Mouse (Mus musculus): Measurements from ENCODE around the gene Spata5. TPM values are rescaled to one million over a fixed set of nuclear protein-coding genes. Genes with fewer than 3 reads are reported as not detected.

The Spata5 gene
- polyA plus RNA-seq, 1 experiment from 2014 or later, result 13.1 TPM

GRCm38 (mm10) chr3:37556412-37557113 is 136.9 kb downstream of the Spata5 start:
- Histone ChIP-seq H3K36me3 (ENCODE audit: insufficient read depth, low read length) (no peaks in the 10 kb centered on the region), H3K9ac (replicated peaks; ENCODE audit: low read depth) (no peak overlapping the region), H3K4me2 (replicated peaks; ENCODE audit: low read depth, low read length) (no peak overlapping the region), H3K9me3 (ENCODE audit: low read length) (no peaks in the 10 kb centered on the region), H3K27ac (ENCODE audit: low read length) (0 out of 2 replicates have a peak overlapping the region, but pooled peaks have one; percentile 6), H3K4me1 (ENCODE audit: insufficient read depth, low read depth, low read length) (peaks cover 12% of the 10 kb centered on the region; the same call in 1 of the 2 replicates), H3K27me3 (replicated peaks; ENCODE audit: insufficient read depth, low read length) (no peaks in the 10 kb centered on the region), H3K4me3 (ENCODE audit: low read depth, low read length) (no peak overlapping the region)
- ATAC-seq (no peak), DNase-seq (ENCODE audit: low spot score) (peak; percentile 17)
- 22% methylated on average over 7 of the region's 7 CpGs for WGBS
- TF ChIP-seq EP300 (IDR thresholded peaks at IDR 0.05) (no peak), CTCF (IDR thresholded peaks at IDR 0.05) (no peak)

DNA sequence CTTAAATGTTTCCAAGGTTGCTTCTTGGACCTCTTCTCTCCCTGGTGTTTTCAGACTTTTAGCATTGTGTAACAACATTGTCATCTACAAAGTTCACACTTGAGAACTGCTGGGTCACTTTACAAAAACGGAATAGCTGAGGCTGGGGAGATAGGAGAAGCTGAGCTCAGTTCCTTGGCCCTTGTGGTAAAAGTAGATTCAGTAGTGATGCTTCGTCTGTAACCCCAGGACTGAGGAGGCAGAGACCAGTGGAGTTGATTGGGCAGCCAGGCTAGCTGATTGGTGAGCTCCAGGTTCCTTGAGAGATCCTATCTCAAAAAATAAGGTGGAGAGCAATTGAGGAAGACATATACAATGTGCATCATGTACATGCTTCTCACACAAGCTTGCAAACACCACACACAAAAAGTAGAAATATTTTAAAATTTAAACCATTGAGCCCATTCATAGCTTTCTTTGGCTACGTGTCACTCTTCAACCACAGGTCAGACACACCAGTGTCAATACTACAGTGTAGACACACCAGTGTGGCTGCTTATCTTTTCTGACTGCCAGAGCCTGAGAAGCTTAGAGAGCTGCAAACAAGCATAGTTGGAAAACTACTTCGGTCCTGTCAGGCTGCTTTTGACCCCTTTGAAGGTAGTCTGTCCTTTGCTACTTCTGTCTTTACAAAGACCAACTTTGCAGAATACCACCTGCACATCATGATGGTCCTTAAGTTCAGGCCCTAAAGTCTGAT is 138.2 kb downstream of the Spata5 start:
- Histone ChIP-seq H3K27me3 (replicated peaks; ENCODE audit: insufficient read depth, low read length) (no peaks in the 10 kb centered on the region), H3K36me3 (ENCODE audit: insufficient read depth, low read length) (no peaks in the 10 kb centered on the region), H3K9me3 (ENCODE audit: low read length) (no peaks in the 10 kb centered on the region), H3K9ac (replicated peaks; ENCODE audit: low read depth) (no peak overlapping the region), H3K4me3 (ENCODE audit: low read depth, low read length) (no peak overlapping the region), H3K4me2 (replicated peaks; ENCODE audit: low read depth, low read length) (no peak overlapping the region), H3K27ac (ENCODE audit: low read length) (no peak overlapping the region), H3K4me1 (ENCODE audit: insufficient read depth, low read depth, low read length) (peaks cover 12% of the 10 kb centered on the region; the same call in 1 of the 2 replicates)
- ATAC-seq (no peak), DNase-seq (ENCODE audit: low spot score) (no peak)
- WGBS, result 62% methylated on average over 4 of the region's 4 CpGs
- TF ChIP-seq EP300 (IDR thresholded peaks at IDR 0.05) (no peak), CTCF (IDR thresholded peaks at IDR 0.05) (no peak)

GRCm38 (mm10) chr3:37559339-37559738 is 139.6 kb downstream of the Spata5 start:
- no peak for DNase-seq (ENCODE audit: low spot score)
- no peaks in the 10 kb centered on the region for H3K36me3 ChIP-seq (ENCODE audit: insufficient read depth, low read length)
- TF ChIP-seq EP300 (IDR thresholded peaks at IDR 0.05) (no peak), CTCF (IDR thresholded peaks at IDR 0.05) (no peak)
- no peak overlapping the region for H3K9ac ChIP-seq (replicated peaks; ENCODE audit: low read depth)
- no peak overlapping the region for H3K4me2 ChIP-seq (replicated peaks; ENCODE audit: low read depth, low read length)
- H3K9me3 ChIP-seq (ENCODE audit: low read length), result no peaks in the 10 kb centered on the region
- no peak overlapping the region for H3K27ac ChIP-seq (ENCODE audit: low read length)
- H3K4me1 ChIP-seq (ENCODE audit: insufficient read depth, low read depth, low read length), result peaks cover 12% of the 10 kb centered on the region; the same call in 1 of the 2 replicates
- ATAC-seq, result no peak
- no peak overlapping the region for H3K4me3 ChIP-seq (ENCODE audit: low read depth, low read length)
- H3K27me3 ChIP-seq (replicated peaks; ENCODE audit: insufficient read depth, low read length), result no peaks in the 10 kb centered on the region
- whole genome bisulfite sequencing, result 67% methylated on average over 2 of the region's 2 CpGs

DNA sequence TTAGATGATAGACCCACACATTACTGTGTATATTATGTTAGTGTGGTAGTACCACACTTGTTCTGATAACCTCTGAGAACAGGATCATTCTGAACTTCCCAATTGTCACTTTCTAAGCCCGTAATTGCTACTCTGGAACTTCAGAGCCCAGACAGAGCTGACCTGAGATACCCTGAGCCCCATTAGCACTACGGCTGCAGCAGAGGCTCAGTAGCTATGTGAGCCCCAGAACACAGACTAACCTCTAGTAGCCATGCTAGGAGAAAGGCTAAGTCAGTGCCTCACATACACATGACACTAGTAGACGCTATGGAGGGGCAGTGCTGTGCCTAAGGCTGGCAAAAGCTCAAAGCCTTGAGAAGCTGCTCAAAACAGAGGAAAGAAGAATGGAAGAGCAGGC is 141.8 kb downstream of the Spata5 start:
- WGBS, result 88% methylated on average over 3 of the region's 3 CpGs
- Histone ChIP-seq H3K9me3 (ENCODE audit: low read length) (no peaks in the 10 kb centered on the region), H3K27ac (ENCODE audit: low read length) (no peak overlapping the region), H3K27me3 (replicated peaks; ENCODE audit: insufficient read depth, low read length) (no peaks in the 10 kb centered on the region), H3K4me1 (ENCODE audit: insufficient read depth, low read depth, low read length) (peaks cover 8% of the 10 kb centered on the region; the same call in 1 of the 2 replicates), H3K4me3 (ENCODE audit: low read depth, low read length) (no peak overlapping the region), H3K9ac (replicated peaks; ENCODE audit: low read depth) (no peak overlapping the region), H3K4me2 (replicated peaks; ENCODE audit: low read depth, low read length) (no peak overlapping the region), H3K36me3 (ENCODE audit: insufficient read depth, low read length) (no peaks in the 10 kb centered on the region)
- ATAC-seq, result no peak
- no peak for DNase-seq (ENCODE audit: low spot score)
- TF ChIP-seq EP300 (IDR thresholded peaks at IDR 0.05), result no peak
- TF ChIP-seq CTCF (IDR thresholded peaks at IDR 0.05), result no peak

DNA sequence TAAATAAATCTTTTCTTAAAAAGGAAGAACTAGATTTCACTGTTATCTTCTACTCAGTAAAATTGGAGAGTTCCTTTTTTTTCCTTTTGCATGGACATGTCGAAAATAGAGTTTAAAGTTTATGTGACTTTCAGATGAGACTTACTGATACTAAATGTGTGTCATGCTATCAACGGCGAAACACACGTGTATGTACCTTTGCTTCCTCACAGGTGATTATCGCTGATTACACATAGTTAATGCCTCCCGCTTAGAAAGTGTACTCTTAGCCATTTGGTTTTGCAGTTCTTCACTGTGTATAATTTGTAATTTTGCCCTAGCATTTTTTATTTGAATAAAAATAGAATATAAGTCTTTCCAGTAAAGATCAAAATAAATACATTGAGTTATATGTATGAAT is 146.4 kb downstream of the Spata5 start:
- H3K36me3 ChIP-seq (ENCODE audit: insufficient read depth, low read length), result no peaks in the 10 kb centered on the region
- H3K27ac ChIP-seq (ENCODE audit: low read length), result no peak overlapping the region
- no peak for TF ChIP-seq CTCF (IDR thresholded peaks at IDR 0.05)
- no peak for TF ChIP-seq EP300 (IDR thresholded peaks at IDR 0.05)
- H3K27me3 ChIP-seq (replicated peaks; ENCODE audit: insufficient read depth, low read length), result no peaks in the 10 kb centered on the region
- no peaks in the 10 kb centered on the region for H3K9me3 ChIP-seq (ENCODE audit: low read length)
- 93% methylated on average over 6 of the region's 6 CpGs for WGBS
- H3K9ac ChIP-seq (replicated peaks; ENCODE audit: low read depth), result no peak overlapping the region
- no peaks in the 10 kb centered on the region for H3K4me1 ChIP-seq (ENCODE audit: insufficient read depth, low read depth, low read length)
- no peak for ATAC-seq
- no peak for DNase-seq (ENCODE audit: low spot score)
- H3K4me2 ChIP-seq (replicated peaks; ENCODE audit: low read depth, low read length), result no peak overlapping the region
- no peak overlapping the region for H3K4me3 ChIP-seq (ENCODE audit: low read depth, low read length)

GRCm38 (mm10) chr3:37567505-37567904 is 147.8 kb downstream of the Spata5 start:
- H3K9me3 ChIP-seq (ENCODE audit: low read length), result no peaks in the 10 kb centered on the region

More at GRCm38 (mm10) chr3:37567505-37567904, 147.8 kb downstream of the Spata5 start:
- Histone ChIP-seq H3K36me3 (ENCODE audit: insufficient read depth, low read length) (no peaks in the 10 kb centered on the region), H3K9ac (replicated peaks; ENCODE audit: low read depth) (no peak overlapping the region), H3K4me1 (ENCODE audit: insufficient read depth, low read depth, low read length) (no peaks in the 10 kb centered on the region), H3K4me2 (replicated peaks; ENCODE audit: low read depth, low read length) (no peak overlapping the region), H3K27me3 (replicated peaks; ENCODE audit: insufficient read depth, low read length) (no peaks in the 10 kb centered on the region), H3K27ac (ENCODE audit: low read length) (no peak overlapping the region), H3K4me3 (ENCODE audit: low read depth, low read length) (no peak overlapping the region)
- TF ChIP-seq EP300 (IDR thresholded peaks at IDR 0.05) (no peak), CTCF (IDR thresholded peaks at IDR 0.05) (no peak)
- whole genome bisulfite sequencing, result 87% methylated on average over 1 of the region's 1 CpGs
- no peak for DNase-seq (ENCODE audit: low spot score)
- no peak for ATAC-seq

Data from lung, postnatal 0 days (tissue).